Mouse (Mus musculus): ENCODE results near the gene Rnase11. TPM values are rescaled to one million over a fixed set of nuclear protein-coding genes. Genes with fewer than 3 reads are reported as not detected.
A peak's percentile ranks its signal among the peaks of the same experiment; 100 is the strongest.
"Not testable (repeated sequence)": the region's sequence is repeated elsewhere in the genome, so short reads cannot be mapped to it uniquely, and the experiment has no call there.

The Rnase11 gene
- polyA plus RNA-seq, 1 experiment from 2014 or later = not detected

GRCm38 (mm10) chr14:51026391-51027133, 23.4 kb downstream of the Rnase11 start:
- ATAC-seq (ENCODE audit: insufficient read depth, low FRiP score) = no peak
- no peaks in the 10 kb centered on the region for H3K4me1 ChIP-seq (ENCODE audit: control insufficient read depth, insufficient read depth, low read length)
- WGBS = 37% methylated on average over 5 of the region's 5 CpGs
- no peaks in the 10 kb centered on the region for H3K36me3 ChIP-seq (ENCODE audit: control insufficient read depth, insufficient read depth, low read length)
- no peak overlapping the region for H3K4me2 ChIP-seq (ENCODE audit: low read depth, low read length)
- no peaks in the 10 kb centered on the region for H3K27me3 ChIP-seq (ENCODE audit: control insufficient read depth, insufficient read depth, low read length)
- no peak overlapping the region for H3K4me3 ChIP-seq (replicated peaks; ENCODE audit: low read length)
- H3K9ac ChIP-seq (ENCODE audit: low read length) = no peak overlapping the region
- H3K27ac ChIP-seq (ENCODE audit: low read length) = no peak overlapping the region
- H3K9me3 ChIP-seq (replicated peaks; ENCODE audit: control insufficient read depth, low read length) = no peaks in the 10 kb centered on the region

- no peaks in the 10 kb centered on the region for H3K27me3 ChIP-seq (ENCODE audit: control insufficient read depth, insufficient read depth, low read length)
- WGBS = 89% methylated on average over 1 of the region's 1 CpGs
- no peak for ATAC-seq (ENCODE audit: insufficient read depth, low FRiP score)
- 0 out of 2 replicates have a peak, but pooled peaks cover 4% of the 10 kb centered on the region for H3K9me3 ChIP-seq (replicated peaks; ENCODE audit: control insufficient read depth, low read length)
- H3K4me1 ChIP-seq (ENCODE audit: control insufficient read depth, insufficient read depth, low read length) = no peaks in the 10 kb centered on the region
- no peak overlapping the region for H3K27ac ChIP-seq (ENCODE audit: low read length)
- no peak overlapping the region for H3K4me2 ChIP-seq (ENCODE audit: low read depth, low read length)
- H3K36me3 ChIP-seq (ENCODE audit: control insufficient read depth, insufficient read depth, low read length) = no peaks in the 10 kb centered on the region
- no peak overlapping the region for H3K4me3 ChIP-seq (replicated peaks; ENCODE audit: low read length)
- H3K9ac ChIP-seq (ENCODE audit: low read length) = no peak overlapping the region
Observed at GRCm38 (mm10) chr14:51024820-51025219, 25.1 kb downstream of the Rnase11 start.

GRCm38 (mm10) chr14:51023457-51023856, 26.5 kb downstream of the Rnase11 start:
- Histone ChIP-seq H3K36me3 (ENCODE audit: control insufficient read depth, insufficient read depth, low read length) (no peaks in the 10 kb centered on the region), H3K4me2 (ENCODE audit: low read depth, low read length) (no peak overlapping the region), H3K27me3 (ENCODE audit: control insufficient read depth, insufficient read depth, low read length) (no peaks in the 10 kb centered on the region), H3K4me1 (ENCODE audit: control insufficient read depth, insufficient read depth, low read length) (no peaks in the 10 kb centered on the region), H3K4me3 (replicated peaks; ENCODE audit: low read length) (no peak overlapping the region), H3K27ac (ENCODE audit: low read length) (no peak overlapping the region), H3K9me3 (replicated peaks; ENCODE audit: control insufficient read depth, low read length) (0 out of 2 replicates have a peak, but pooled peaks cover 4% of the 10 kb centered on the region), H3K9ac (ENCODE audit: low read length) (no peak overlapping the region)
- 75% methylated on average over 4 of the region's 4 CpGs for WGBS
- ATAC-seq (ENCODE audit: insufficient read depth, low FRiP score) = no peak

- Histone ChIP-seq H3K4me2 (ENCODE audit: low read depth, low read length) (no peak overlapping the region), H3K9ac (ENCODE audit: low read length) (no peak overlapping the region), H3K36me3 (ENCODE audit: control insufficient read depth, insufficient read depth, low read length) (no peaks in the 10 kb centered on the region), H3K27ac (ENCODE audit: low read length) (no peak overlapping the region), H3K27me3 (ENCODE audit: control insufficient read depth, insufficient read depth, low read length) (no peaks in the 10 kb centered on the region), H3K4me3 (replicated peaks; ENCODE audit: low read length) (no peak overlapping the region), H3K4me1 (ENCODE audit: control insufficient read depth, insufficient read depth, low read length) (no peaks in the 10 kb centered on the region), H3K9me3 (replicated peaks; ENCODE audit: control insufficient read depth, low read length) (0 out of 2 replicates have a peak, but pooled peaks cover 4% of the 10 kb centered on the region)
- 62% methylated on average over 3 of the region's 3 CpGs for WGBS
- no peak for ATAC-seq (ENCODE audit: insufficient read depth, low FRiP score)
Observed at GRCm38 (mm10) chr14:51017256-51017655, 32.7 kb downstream of the Rnase11 start.

DNA sequence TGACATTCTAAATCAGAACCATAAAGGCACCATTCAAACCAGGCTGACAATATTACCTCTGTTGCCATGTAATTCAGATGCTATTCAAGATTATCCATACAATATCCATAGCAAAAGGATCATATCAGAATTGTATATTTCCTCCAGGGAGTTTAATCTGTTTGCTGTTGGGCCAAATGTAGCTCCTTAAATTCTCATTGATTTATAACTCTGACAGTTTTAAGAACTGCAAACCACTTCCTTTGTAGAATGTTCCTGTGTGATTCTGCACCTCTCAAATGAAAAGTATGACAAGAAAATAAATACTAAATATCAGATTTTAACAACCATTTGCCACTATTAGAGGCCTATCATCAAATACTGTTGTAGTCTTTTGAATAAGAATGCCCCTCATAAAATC, 34.2 kb downstream of the Rnase11 start:
- Histone ChIP-seq H3K9me3 (replicated peaks; ENCODE audit: control insufficient read depth, low read length) (peaks cover 4% of the 10 kb centered on the region; the same call in 1 of the 2 replicates), H3K4me2 (ENCODE audit: low read depth, low read length) (no peak overlapping the region), H3K4me1 (ENCODE audit: control insufficient read depth, insufficient read depth, low read length) (no peaks in the 10 kb centered on the region), H3K4me3 (replicated peaks; ENCODE audit: low read length) (no peak overlapping the region), H3K36me3 (ENCODE audit: control insufficient read depth, insufficient read depth, low read length) (no peaks in the 10 kb centered on the region), H3K27me3 (ENCODE audit: control insufficient read depth, insufficient read depth, low read length) (no peaks in the 10 kb centered on the region), H3K9ac (ENCODE audit: low read length) (no peak overlapping the region), H3K27ac (ENCODE audit: low read length) (no peak overlapping the region)
- ATAC-seq (ENCODE audit: insufficient read depth, low FRiP score) = no peak

DNA sequence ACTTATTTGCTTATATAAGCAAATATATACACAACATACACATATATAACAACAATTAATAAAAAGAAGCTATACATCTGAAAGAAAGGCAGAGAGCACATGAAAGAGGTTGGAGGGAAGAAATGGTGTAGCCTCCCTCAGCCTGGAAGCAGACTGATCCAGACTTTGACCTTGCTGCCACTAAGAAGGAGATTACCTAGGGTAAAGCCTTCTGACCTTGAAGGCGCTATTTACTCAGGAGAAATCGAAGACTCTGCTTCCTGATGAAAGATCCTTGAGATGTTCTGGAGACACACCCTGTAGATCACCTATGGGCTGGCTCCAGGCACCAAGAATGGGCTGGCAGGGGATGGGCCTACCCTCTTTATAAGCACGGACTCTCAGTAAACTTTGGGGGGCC, 35.2 kb downstream of the Rnase11 start:
- not testable (repeated sequence) for ATAC-seq (ENCODE audit: insufficient read depth, low FRiP score); H3K27me3 ChIP-seq (ENCODE audit: control insufficient read depth, insufficient read depth, low read length); H3K27ac ChIP-seq (ENCODE audit: low read length); H3K4me1 ChIP-seq (ENCODE audit: control insufficient read depth, insufficient read depth, low read length); H3K4me2 ChIP-seq (ENCODE audit: low read depth, low read length); H3K9me3 ChIP-seq (replicated peaks; ENCODE audit: control insufficient read depth, low read length); H3K4me3 ChIP-seq (replicated peaks; ENCODE audit: low read length); H3K36me3 ChIP-seq (ENCODE audit: control insufficient read depth, insufficient read depth, low read length); H3K9ac ChIP-seq (ENCODE audit: low read length)
- WGBS = 83% methylated on average over 3 of the region's 3 CpGs

GRCm38 (mm10) chr14:51009572-51009971, 40.4 kb downstream of the Rnase11 start:
- WGBS = 79% methylated on average over 6 of the region's 6 CpGs
- peaks cover 5% of the 10 kb centered on the region; the same call in 1 of the 2 replicates for H3K4me1 ChIP-seq (ENCODE audit: control insufficient read depth, insufficient read depth, low read length)
- no peak for ATAC-seq (ENCODE audit: insufficient read depth, low FRiP score)

GRCm38 (mm10) chr14:51008781-51009180, 41.2 kb downstream of the Rnase11 start:
- no peak for ATAC-seq (ENCODE audit: insufficient read depth, low FRiP score)
- Histone ChIP-seq H3K4me2 (ENCODE audit: low read depth, low read length) (no peak overlapping the region), H3K36me3 (ENCODE audit: control insufficient read depth, insufficient read depth, low read length) (no peaks in the 10 kb centered on the region), H3K4me3 (replicated peaks; ENCODE audit: low read length) (no peak overlapping the region), H3K27ac (ENCODE audit: low read length) (peak overlapping the region; percentile 88), H3K9me3 (replicated peaks; ENCODE audit: control insufficient read depth, low read length) (no peaks in the 10 kb centered on the region; the same call in 1 of the 2 replicates), H3K9ac (ENCODE audit: low read length) (no peak overlapping the region), H3K4me1 (ENCODE audit: control insufficient read depth, insufficient read depth, low read length) (peaks cover 5% of the 10 kb centered on the region; the same call in 1 of the 2 replicates), H3K27me3 (ENCODE audit: control insufficient read depth, insufficient read depth, low read length) (no peaks in the 10 kb centered on the region)
- WGBS = 63% methylated on average over 4 of the region's 4 CpGs

More at GRCm38 (mm10) chr14:51009572-51009971, 40.4 kb downstream of the Rnase11 start:
- Histone ChIP-seq H3K4me2 (ENCODE audit: low read depth, low read length) (no peak overlapping the region), H3K27ac (ENCODE audit: low read length) (peak overlapping the region; percentile 80; the same call in 1 of the 2 replicates), H3K9ac (ENCODE audit: low read length) (no peak overlapping the region), H3K27me3 (ENCODE audit: control insufficient read depth, insufficient read depth, low read length) (no peaks in the 10 kb centered on the region), H3K9me3 (replicated peaks; ENCODE audit: control insufficient read depth, low read length) (no peaks in the 10 kb centered on the region; the same call in 1 of the 2 replicates), H3K4me3 (replicated peaks; ENCODE audit: low read length) (no peak overlapping the region), H3K36me3 (ENCODE audit: control insufficient read depth, insufficient read depth, low read length) (no peaks in the 10 kb centered on the region)

DNA sequence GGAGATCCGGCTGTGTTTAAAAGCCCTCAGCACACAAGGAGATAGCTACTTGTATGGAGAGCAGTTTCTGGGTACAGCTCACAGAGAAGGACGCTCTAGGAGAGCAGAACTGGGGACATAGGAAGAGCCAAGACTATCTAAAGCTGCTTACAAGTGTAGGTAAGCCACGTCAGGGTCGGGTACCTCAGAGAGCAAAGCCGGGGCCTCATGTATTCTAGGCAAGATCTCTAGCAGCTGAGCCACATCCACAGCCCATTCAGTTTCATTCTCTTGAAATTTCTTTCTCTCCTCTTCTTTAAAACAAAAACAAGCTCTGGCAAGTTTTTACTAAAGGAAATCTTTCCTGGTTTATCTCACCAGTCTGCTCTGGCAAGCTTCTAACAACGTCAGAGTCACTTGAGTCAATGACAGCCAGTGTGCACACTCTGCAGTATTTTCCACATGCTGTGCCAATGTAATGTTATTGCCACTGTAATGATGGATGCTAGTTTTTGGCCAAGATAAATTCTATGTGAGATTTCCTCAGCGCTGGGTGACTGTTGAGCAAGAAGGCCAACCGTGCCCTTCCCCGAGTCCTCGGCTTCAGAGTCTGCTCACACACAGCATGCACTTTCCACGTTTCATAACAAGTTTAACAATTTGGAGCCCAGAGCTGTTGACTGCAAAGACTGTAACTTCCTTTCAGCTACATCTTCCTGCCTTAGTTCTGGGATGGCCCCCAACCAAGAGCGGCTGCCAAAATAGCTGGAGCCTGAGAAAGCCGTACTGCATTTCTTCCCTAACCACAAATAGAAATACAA, 41.8 kb downstream of the Rnase11 start:
- H3K27me3 ChIP-seq (ENCODE audit: control insufficient read depth, insufficient read depth, low read length) = no peaks in the 10 kb centered on the region
- no peak overlapping the region for H3K4me3 ChIP-seq (replicated peaks; ENCODE audit: low read length)
- no peak overlapping the region for H3K9ac ChIP-seq (ENCODE audit: low read length)
- H3K9me3 ChIP-seq (replicated peaks; ENCODE audit: control insufficient read depth, low read length) = no peaks in the 10 kb centered on the region; the same call in 1 of the 2 replicates
- peak overlapping the region; percentile 16; the same call in 1 of the 2 replicates for H3K4me2 ChIP-seq (ENCODE audit: low read depth, low read length)
- peaks cover 5% of the 10 kb centered on the region; the same call in 1 of the 2 replicates for H3K4me1 ChIP-seq (ENCODE audit: control insufficient read depth, insufficient read depth, low read length)
- H3K36me3 ChIP-seq (ENCODE audit: control insufficient read depth, insufficient read depth, low read length) = no peaks in the 10 kb centered on the region
- WGBS = 50% methylated on average over 13 of the region's 13 CpGs
- H3K27ac ChIP-seq (ENCODE audit: low read length) = peak overlapping the region; percentile 88
- ATAC-seq (ENCODE audit: insufficient read depth, low FRiP score) = peak; percentile 87

Data from stomach, embryonic 16.5 days (tissue).